12 mouse cellular contexts compared by ENCODE assay signal in genomic region chr12:106411075-106411474, GRCm38 (mm10).
DNase-seq lines count a peak whose midpoint lies in the region; ATAC-seq and TF ChIP-seq lines count a peak whose summit lies in the region.
"Had no signal": no experiment of that assay in that cellular context is flagged by ENCODE, and none has a peak within 500 bp of the region (broad histone marks: within the 10 kb centered on the region; RNA-seq: fewer than 3 reads in every experiment).

No protein-coding gene starts in this region.

- WGBS in lung, embryonic 14.5 days, result 77% methylated on average over 7 of the region's 7 CpGs

- H3K4me3 ChIP-seq in lung, embryonic 14.5 days (ENCODE audit: low read depth, low read length), result no peak overlapping the region
- H3K4me3 ChIP-seq: liver, embryonic 12.5 days had no signal

- no peak overlapping the region for H3K9ac ChIP-seq in lung, embryonic 14.5 days
- H3K9ac ChIP-seq: liver, embryonic 12.5 days had no signal

- TF ChIP-seq CTCF in lung, embryonic 14.5 days (IDR thresholded peaks at IDR 0.05; ENCODE audit: low read depth), result 0 out of 2 replicates have a peak, but pooled peaks have one; percentile 6

- no peak for ATAC-seq in lung, embryonic 14.5 days (ENCODE audit: insufficient read depth)
- ATAC-seq: liver, embryonic 12.5 days had no signal

- no peak overlapping the region for H3K4me2 ChIP-seq in lung, embryonic 14.5 days
- H3K4me2 ChIP-seq: heart, embryonic 11.5 days; liver, embryonic 12.5 days had no signal

- no peak overlapping the region for H3K27ac ChIP-seq in lung, embryonic 14.5 days (ENCODE audit: low read depth)
- H3K27ac ChIP-seq: liver, embryonic 12.5 days had no signal

- no peaks in the 10 kb centered on the region for H3K27me3 ChIP-seq in lung, embryonic 14.5 days (ENCODE audit: insufficient read depth, low read length)
- H3K27me3 ChIP-seq: liver, embryonic 12.5 days had no signal

- DNase-seq in lung, embryonic 14.5 days, result no peak
- DNase-seq in lung, postnatal 25 days (ENCODE audit: low spot score), result no peak
- DNase-seq in R1 (ENCODE audit: low read depth, low spot score), result peak; percentile 65
- DNase-seq in naive thymus-derived CD4-positive, alpha-beta T cell, adult 2 months (ENCODE audit: low read depth), result peak; percentile 47
- peak; percentile 28 for DNase-seq in thymus, postnatal 25 days
- DNase-seq in frontal cortex, postnatal 36 days (ENCODE audit: low spot score in 2 of 2), result no peak
- no peak for DNase-seq in ovary, postnatal 36 days (ENCODE audit: low spot score)
- no peak for DNase-seq in kidney, adult 11 months
- DNase-seq: heart, postnatal 36 days; left cerebral cortex, postnatal 4 days had no signal

- H3K36me3 ChIP-seq in lung, embryonic 14.5 days (ENCODE audit: insufficient read depth), result no peaks in the 10 kb centered on the region
- H3K36me3 ChIP-seq: liver, embryonic 12.5 days had no signal

- no peaks in the 10 kb centered on the region for H3K4me1 ChIP-seq in lung, embryonic 14.5 days (ENCODE audit: insufficient read depth)
- H3K4me1 ChIP-seq: liver, embryonic 12.5 days had no signal

- no peaks in the 10 kb centered on the region for H3K9me3 ChIP-seq in lung, embryonic 14.5 days (ENCODE audit: low read depth, low read length)

Comparison
In these comparisons a context has a peak if more than half of its experiments do, and no peak if none do; other contexts are left out.
1. DNase-seq: peak in R1 (single experiment), naive thymus-derived CD4-positive, alpha-beta T cell, adult 2 months (single experiment) and thymus, postnatal 25 days (single experiment); none in lung, embryonic 14.5 days (single experiment), lung, postnatal 25 days (single experiment), frontal cortex, postnatal 36 days (0 of 2), ovary, postnatal 36 days (single experiment) and kidney, adult 11 months (single experiment).